Mouse (Mus musculus): ENCODE data around the gene Krt79. TPM values are rescaled to one million over a fixed set of nuclear protein-coding genes. Genes with fewer than 3 reads are reported as not detected.

Gene Krt79
- not detected for polyA plus RNA-seq (2017; shearing (Covaris generic))

DNA sequence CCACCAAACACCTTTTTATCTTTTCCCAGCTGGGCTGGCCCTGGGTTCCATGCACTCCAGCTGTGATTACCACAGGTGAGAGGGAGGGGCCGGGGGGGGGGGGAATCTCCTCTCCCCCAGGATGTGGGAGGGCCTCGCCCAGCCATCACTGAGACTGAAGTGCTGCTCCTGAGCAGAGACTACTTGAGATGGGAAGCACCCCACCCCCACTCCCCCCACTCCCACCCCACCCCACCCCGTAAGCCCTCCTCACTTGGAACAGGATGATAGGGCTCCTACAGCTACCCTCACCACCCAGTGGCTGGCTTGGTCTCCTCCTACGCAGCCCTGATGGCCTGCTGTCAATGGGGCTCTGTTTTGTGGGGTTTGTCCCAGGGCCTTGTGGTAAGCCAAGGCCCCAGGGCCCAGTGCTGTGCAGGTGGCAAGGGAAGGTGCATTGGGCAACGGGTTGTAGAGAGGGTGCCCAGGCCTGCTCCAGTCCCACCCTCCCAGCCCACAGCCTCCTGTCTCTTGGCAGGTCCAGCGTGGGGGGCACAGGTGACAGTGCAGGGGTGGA, at the start of gene Krt79:
Gene Krt79 (minus strand): TSS at position 51 of the 556 bp plus-strand sequence.

GRCm38 (mm10) chr15:101954187-101954586, 14.1 kb upstream of the Krt79 start, which contains the start of gene Krt78:
TSS of gene Krt78 (minus strand) at chr15:101954287.

GRCm38 (mm10) chr15:101924635-101925034, 15.5 kb downstream of the Krt79 start, which contains the start of gene Krt4:
TSS of gene Krt4 (minus strand) at chr15:101924735.

GRCm38 (mm10) chr15:101892820-101893219, 47.3 kb downstream of the Krt79 start, which contains the start of gene Krt76:
TSS of gene Krt76 (minus strand) at chr15:101892920.

Other genes with a start within 250 kb of the Krt79 start
- gene Krt6a, start 246.0 kb downstream of the Krt79 start, polyA plus RNA-seq (2017; shearing (Covaris generic)) = not detected
- not detected for gene Krt5, start 227.4 kb downstream of the Krt79 start, polyA plus RNA-seq (2017; shearing (Covaris generic))
- gene Krt71, start 197.2 kb downstream of the Krt79 start, polyA plus RNA-seq (2017; shearing (Covaris generic)) = not detected
- not detected for gene Krt72, start 153.9 kb downstream of the Krt79 start, polyA plus RNA-seq (2017; shearing (Covaris generic))
- gene Krt73, start 138.0 kb downstream of the Krt79 start, polyA plus RNA-seq (2017; shearing (Covaris generic)) = not detected
- gene Krt2, start 122.2 kb downstream of the Krt79 start, polyA plus RNA-seq (2017; shearing (Covaris generic)) = not detected
- gene Krt1, start 89.5 kb downstream of the Krt79 start, polyA plus RNA-seq (2017; shearing (Covaris generic)) = 0.62 TPM
- not detected for gene Krt77, start 70.6 kb downstream of the Krt79 start, polyA plus RNA-seq (2017; shearing (Covaris generic))
- not detected for gene Krt76, start 47.4 kb downstream of the Krt79 start, polyA plus RNA-seq (2017; shearing (Covaris generic))
- not detected for gene Krt4, start 15.6 kb downstream of the Krt79 start, polyA plus RNA-seq (2017; shearing (Covaris generic))
- gene Krt78, start 14.0 kb upstream of the Krt79 start, polyA plus RNA-seq (2017; shearing (Covaris generic)) = not detected
- gene Krt8, start 64.2 kb upstream of the Krt79 start, polyA plus RNA-seq (2017; shearing (Covaris generic)) = not detected
- gene Krt18, start 87.9 kb upstream of the Krt79 start, polyA plus RNA-seq (2017; shearing (Covaris generic)) = not detected
- gene Eif4b, start 133.4 kb upstream of the Krt79 start, polyA plus RNA-seq (2017; shearing (Covaris generic)) = 90.3 TPM
- gene Tns2, start 160.1 kb upstream of the Krt79 start, polyA plus RNA-seq (2017; shearing (Covaris generic)) = 3.1 TPM
- gene Spryd3, start 195.9 kb upstream of the Krt79 start, polyA plus RNA-seq (2017; shearing (Covaris generic)) = 42.3 TPM
- gene Igfbp6, start 204.0 kb upstream of the Krt79 start, polyA plus RNA-seq (2017; shearing (Covaris generic)) = 0.56 TPM
- 6.2 TPM for gene Soat2, start 210.2 kb upstream of the Krt79 start, polyA plus RNA-seq (2017; shearing (Covaris generic))